ENCODE assay signal across 8 mouse cellular contexts in genomic region chr19:5001666-5002406, GRCm38 (mm10). TPM values are rescaled to one million over a fixed set of nuclear protein-coding genes. Genes with fewer than 3 reads are reported as not detected.
DNase-seq lines count a peak whose midpoint lies in the region; ATAC-seq and TF ChIP-seq lines count a peak whose summit lies in the region.

No protein-coding gene starts in this region.

- H3K4me1 ChIP-seq in intestine, postnatal 0 days (replicated peaks; ENCODE audit: control insufficient read depth, insufficient read depth, low read length): no peaks in the 10 kb centered on the region
- H3K4me1 ChIP-seq in midbrain, embryonic 12.5 days: peaks cover 15% of the 10 kb centered on the region

- no peaks in the 10 kb centered on the region for H3K36me3 ChIP-seq in intestine, postnatal 0 days (ENCODE audit: control insufficient read depth, insufficient read depth)
- H3K36me3 ChIP-seq in midbrain, embryonic 12.5 days: no peaks in the 10 kb centered on the region

- intact Hi-C loops in left cerebral cortex, postnatal 36 days (cut with DNase I): loop anchor here (1.0 to 5.0 kb wide), 3 partner anchors 9 to 40 kb away; partner anchors contain the start of gene Mrpl11

- peak; percentile 72 for ATAC-seq in granulocyte monocyte progenitor cell, adult 5-6 weeks (replicated peaks; ENCODE audit: poor library complexity, severe bottlenecking)
- ATAC-seq in intestine, postnatal 0 days: peak; percentile 69
- ATAC-seq in midbrain, embryonic 12.5 days (ENCODE audit: low FRiP score, low read depth): peak; percentile 98

- H3K27me3 ChIP-seq in intestine, postnatal 0 days (replicated peaks; ENCODE audit: control insufficient read depth, insufficient read depth, low read length): 0 out of 2 replicates have a peak, but pooled peaks cover 8% of the 10 kb centered on the region
- H3K27me3 ChIP-seq in midbrain, embryonic 12.5 days: peaks cover 38% of the 10 kb centered on the region

- under 1% methylated on average over 39 of the region's 39 CpGs for WGBS in intestine, postnatal 0 days
- WGBS in midbrain, embryonic 12.5 days: under 1% methylated on average over 39 of the region's 39 CpGs

- 0 out of 2 replicates have a peak overlapping the region, but pooled peaks have one; percentile 3 for H3K4me3 ChIP-seq in intestine, postnatal 0 days (ENCODE audit: low read depth, low read length)
- H3K4me3 ChIP-seq in midbrain, embryonic 12.5 days: peak overlapping the region; percentile 38

- peak; percentile 75 to 76 for DNase-seq in adrenal gland, adult 18-20 months (ENCODE audit: low spot score in 2 of 2)
- DNase-seq in embryo, embryonic 11 days: peak; percentile 94
- peak; percentile 94 to 96 for DNase-seq in left cerebral cortex, postnatal 36 days (ENCODE audit: low spot score in 2 of 2)
- peak; percentile 54 for DNase-seq in skeletal muscle tissue, adult 2 months (ENCODE audit: low read depth, low spot score)
- peak; percentile 64 for DNase-seq in yolk sac, embryonic 10.5 days (ENCODE audit: low spot score)

- no peak overlapping the region for H3K9ac ChIP-seq in intestine, postnatal 0 days (ENCODE audit: low read depth, low read length)
- H3K9ac ChIP-seq in midbrain, embryonic 12.5 days (replicated peaks): peak overlapping the region; percentile 49

- H3K9me3 ChIP-seq in intestine, postnatal 0 days (ENCODE audit: control insufficient read depth): no peaks in the 10 kb centered on the region
- peaks cover 8% of the 10 kb centered on the region; the same call in 1 of the 2 replicates for H3K9me3 ChIP-seq in midbrain, embryonic 12.5 days

- peak overlapping the region; percentile 35; the same call in 1 of the 2 replicates for H3K27ac ChIP-seq in intestine, postnatal 0 days (ENCODE audit: low read depth, low read length)
- peak overlapping the region; percentile 85 for H3K27ac ChIP-seq in midbrain, embryonic 12.5 days (replicated peaks)

- TF ChIP-seq CTCF in intestine, postnatal 0 days (IDR thresholded peaks at IDR 0.05; ENCODE audit: low read depth): peak; percentile 90

- H3K4me2 ChIP-seq in intestine, postnatal 0 days (replicated peaks; ENCODE audit: low read depth): peak overlapping the region; percentile 41
- peak overlapping the region; percentile 70 for H3K4me2 ChIP-seq in midbrain, embryonic 12.5 days (replicated peaks)

RNA-seq across cellular contexts. Expression of gene Npas4, which starts 11.7 kb away (rescaled TPM):
- under 1 TPM; 0.35 to 0.46 TPM for total RNA-seq in adrenal gland, adult 18-20 months (2021)
- total RNA-seq in granulocyte monocyte progenitor cell, adult 5-6 weeks (2014; fragmentation: Nextera tagmentation): not detected in 2 replicates
- not detected in 2 replicates for total RNA-seq in granulocyte monocyte progenitor cell, adult 5-6 weeks (2017)
- polyA plus RNA-seq in intestine, postnatal 0 days (2015; fragmentation: Nextera tagmentation; extraction: Ambion mirVana): 0.09 and 0.12 TPM in 2 replicates
- total RNA-seq in left cerebral cortex, postnatal 36 days (2021): 10 to 100 TPM; 13.7 to 30.9 TPM
- 0.07 and 0.20 TPM in 2 replicates for polyA plus RNA-seq in midbrain, embryonic 12.5 days (2016; fragmentation: Nextera tagmentation; extraction: Ambion mirVana)

RNA-seq across cellular contexts. Expression of gene Slc29a2, which starts 21.8 kb away (rescaled TPM):
- total RNA-seq in adrenal gland, adult 18-20 months (2021): 1 to 10 TPM; 2.9 to 4.5 TPM
- 3.1 and 12.2 TPM in 2 replicates for total RNA-seq in granulocyte monocyte progenitor cell, adult 5-6 weeks (2014; fragmentation: Nextera tagmentation)
- total RNA-seq in granulocyte monocyte progenitor cell, adult 5-6 weeks (2017): 2.5 and 4.2 TPM in 2 replicates
- polyA plus RNA-seq in intestine, postnatal 0 days (2015; fragmentation: Nextera tagmentation; extraction: Ambion mirVana): 1.3 and 1.8 TPM in 2 replicates
- 10 to 100 TPM; 15.0 to 17.2 TPM for total RNA-seq in left cerebral cortex, postnatal 36 days (2021)
- 4.8 and 5.1 TPM in 2 replicates for polyA plus RNA-seq in midbrain, embryonic 12.5 days (2016; fragmentation: Nextera tagmentation; extraction: Ambion mirVana)

RNA-seq across cellular contexts. Expression of gene B4gat1, which starts 36.8 kb away (rescaled TPM):
- total RNA-seq in adrenal gland, adult 18-20 months (2021): 10 to 100 TPM; 25.9 to 31.8 TPM
- total RNA-seq in granulocyte monocyte progenitor cell, adult 5-6 weeks (2014; fragmentation: Nextera tagmentation): 4.8 and 6.1 TPM in 2 replicates
- total RNA-seq in granulocyte monocyte progenitor cell, adult 5-6 weeks (2017): 2.6 and 11.6 TPM in 2 replicates
- 16.2 and 17.9 TPM in 2 replicates for polyA plus RNA-seq in intestine, postnatal 0 days (2015; fragmentation: Nextera tagmentation; extraction: Ambion mirVana)
- total RNA-seq in left cerebral cortex, postnatal 36 days (2021): 100 to 1,000 TPM; 118 to 135 TPM
- polyA plus RNA-seq in midbrain, embryonic 12.5 days (2016; fragmentation: Nextera tagmentation; extraction: Ambion mirVana): 40.7 and 42.4 TPM in 2 replicates

RNA-seq across cellular contexts. Expression of gene AC124502.3, which starts 36.9 kb away (rescaled TPM):
- total RNA-seq in adrenal gland, adult 18-20 months (2021): 1 to 10 TPM in 1 of 2 experiments, under 1 TPM in 1; 0.73 to 1.5 TPM
- 1.3 and 1.4 TPM in 2 replicates for total RNA-seq in granulocyte monocyte progenitor cell, adult 5-6 weeks (2014; fragmentation: Nextera tagmentation)
- 5.4 TPM in 1 of 2 replicates, not detected in the other for total RNA-seq in granulocyte monocyte progenitor cell, adult 5-6 weeks (2017)
- 0.56 TPM in 1 of 2 replicates, not detected in the other for polyA plus RNA-seq in intestine, postnatal 0 days (2015; fragmentation: Nextera tagmentation; extraction: Ambion mirVana)
- 1 to 10 TPM; 4.6 to 6.1 TPM for total RNA-seq in left cerebral cortex, postnatal 36 days (2021)
- 4.0 and 4.4 TPM in 2 replicates for polyA plus RNA-seq in midbrain, embryonic 12.5 days (2016; fragmentation: Nextera tagmentation; extraction: Ambion mirVana)

RNA-seq across cellular contexts. Expression of gene Brms1, which starts 39.3 kb away (rescaled TPM):
- total RNA-seq in adrenal gland, adult 18-20 months (2021): 10 to 100 TPM; 28.4 to 29.3 TPM
- 32.0 and 35.7 TPM in 2 replicates for total RNA-seq in granulocyte monocyte progenitor cell, adult 5-6 weeks (2014; fragmentation: Nextera tagmentation)
- 33.6 and 43.3 TPM in 2 replicates for total RNA-seq in granulocyte monocyte progenitor cell, adult 5-6 weeks (2017)
- polyA plus RNA-seq in intestine, postnatal 0 days (2015; fragmentation: Nextera tagmentation; extraction: Ambion mirVana): 33.2 and 33.4 TPM in 2 replicates
- 10 to 100 TPM; 22.7 to 25.6 TPM for total RNA-seq in left cerebral cortex, postnatal 36 days (2021)
- polyA plus RNA-seq in midbrain, embryonic 12.5 days (2016; fragmentation: Nextera tagmentation; extraction: Ambion mirVana): 56.6 and 63.7 TPM in 2 replicates

Comparison
In these comparisons a context has a peak if more than half of its experiments do, and no peak if none do; other contexts are left out.
1. Peak in every context shown above with its lines: DNase-seq, ATAC-seq, H3K4me3 ChIP-seq and H3K27ac ChIP-seq.
2. RNA of gene Npas4, which starts 11.7 kb away (total RNA-seq): 13.7 to 30.9 TPM in left cerebral cortex, postnatal 36 days; 0.35 to 0.46 TPM in adrenal gland, adult 18-20 months and not detected in granulocyte monocyte progenitor cell, adult 5-6 weeks; every median in the first group is over 10 times any median in the second.